Mouse (Mus musculus) stomach, postnatal 0 days (tissue): Measurements from ENCODE around the gene Exosc6.

Experiments used
- CTCF ChIP-seq: IDR thresholded peaks from 2 replicates; pipeline ENCODE4 v1.5.1; 2016; ENCODE audit warnings: antibody characterized with exemption, low read depth, mild to moderate bottlenecking, moderate library complexity
- EP300 ChIP-seq: optimal IDR thresholded peaks from 2 replicates; pipeline ENCODE3; 2016; ENCODE audit warnings: antibody characterized with exemption

DNA sequence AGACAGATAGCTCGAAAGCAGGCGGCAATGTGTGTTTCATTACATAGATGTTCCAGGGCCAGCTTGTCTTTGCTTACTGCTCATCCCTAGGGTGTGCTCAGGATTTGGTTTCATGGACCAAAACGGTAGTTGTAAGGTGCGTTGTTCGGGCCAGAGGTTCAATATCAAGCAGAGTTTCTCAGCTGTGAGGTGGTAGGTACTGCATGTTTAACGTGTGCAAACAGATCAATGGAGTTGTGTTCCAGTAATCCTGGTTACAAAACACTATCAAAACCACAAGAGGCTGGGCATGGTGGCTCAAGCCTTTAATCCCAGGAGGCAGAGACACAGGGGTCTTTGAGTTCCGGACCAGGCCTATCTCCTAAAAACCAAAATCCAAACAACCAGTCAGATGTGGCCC, 7.0 kb upstream of the Exosc6 start:
- TF ChIP-seq EP300 (no peak), CTCF (no peak)
